Mouse (Mus musculus) heart, adult 2 months (tissue): ENCODE data around the gene Unc13d.

Experiments used
- CTCF ChIP-seq: fragments of 200-600 bp; IDR thresholded peaks from 2 replicates; pipeline ENCODE4 v1.8.1; 2022; ENCODE audit warnings: antibody characterized with exemption, mild to moderate bottlenecking, moderate library complexity
- EP300 ChIP-seq: fragments of 200-500 bp; IDR thresholded peaks from 2 replicates; pipeline ENCODE4 v1.6.1; 2011; ENCODE audit warnings: low read depth, low read length, control low read depth; ENCODE audit not compliant: insufficient read depth
- POLR2A ChIP-seq: fragments of 200-500 bp; IDR thresholded peaks from 2 replicates; pipeline ENCODE4 v1.6.1; 2011; ENCODE audit warnings: mild to moderate bottlenecking, low read depth, low read length, control low read depth; ENCODE audit not compliant: insufficient read depth

DNA sequence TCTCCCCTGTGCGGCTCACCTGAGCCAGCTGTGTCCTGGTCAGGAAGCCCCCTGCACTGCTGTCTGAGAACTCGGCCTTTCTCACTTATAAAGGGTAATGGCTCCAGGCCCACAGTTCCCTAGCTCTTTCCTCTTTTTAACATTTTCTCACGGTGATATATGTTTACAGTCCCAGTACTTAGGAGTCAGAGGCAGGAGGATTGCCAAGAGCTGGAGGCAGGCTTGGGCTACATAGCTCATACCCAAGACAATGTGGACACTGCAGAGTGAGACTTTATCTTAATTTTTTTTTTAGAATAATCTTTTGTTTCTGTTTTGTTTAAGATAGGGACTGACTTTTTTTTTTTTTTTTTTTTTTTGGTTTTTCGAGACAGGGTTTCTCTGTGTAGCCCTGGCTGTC is 24.7 kb upstream of the Unc13d start:
- TF ChIP-seq CTCF (no peak), POLR2A (no peak), EP300 (no peak)
